Mouse (Mus musculus): ENCODE measurements around the gene Atp5g3.
"Not testable (repeated sequence)": the region's sequence is repeated elsewhere in the genome, so short reads cannot be mapped to it uniquely, and the experiment has no call there.

The Atp5g3 gene

DNA sequence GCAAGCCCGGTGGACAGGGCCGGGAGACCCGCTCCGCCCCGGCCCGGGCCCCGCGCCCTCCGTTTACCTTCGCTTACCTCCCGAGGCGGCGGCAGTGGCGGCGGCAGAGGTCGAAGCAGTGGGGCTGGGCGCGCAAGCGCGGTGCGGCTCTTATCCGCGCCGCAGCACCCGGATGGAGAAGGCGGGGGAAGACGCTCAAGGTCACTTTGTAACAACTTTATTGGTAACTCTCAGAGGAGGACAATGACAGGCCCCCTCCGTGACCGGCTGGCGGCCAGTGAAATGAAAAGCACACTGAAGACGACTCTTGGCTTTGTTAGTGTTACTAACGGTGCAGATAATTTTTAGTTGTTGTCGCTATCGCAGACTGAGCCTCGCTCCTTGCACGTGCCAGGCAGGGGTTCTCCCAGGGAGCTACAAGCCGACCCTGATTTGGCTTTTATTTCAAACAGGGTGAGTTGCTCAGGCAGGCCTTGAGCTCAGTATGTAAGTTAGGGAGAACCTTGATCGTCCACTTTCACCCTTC is at the start of gene Atp5g3:
Atp5g3 (minus strand) TSS at position 152 of the 526 bp plus-strand sequence.
- peak; percentile 94 for DNase-seq (ENCODE audit: low spot score)

DNA sequence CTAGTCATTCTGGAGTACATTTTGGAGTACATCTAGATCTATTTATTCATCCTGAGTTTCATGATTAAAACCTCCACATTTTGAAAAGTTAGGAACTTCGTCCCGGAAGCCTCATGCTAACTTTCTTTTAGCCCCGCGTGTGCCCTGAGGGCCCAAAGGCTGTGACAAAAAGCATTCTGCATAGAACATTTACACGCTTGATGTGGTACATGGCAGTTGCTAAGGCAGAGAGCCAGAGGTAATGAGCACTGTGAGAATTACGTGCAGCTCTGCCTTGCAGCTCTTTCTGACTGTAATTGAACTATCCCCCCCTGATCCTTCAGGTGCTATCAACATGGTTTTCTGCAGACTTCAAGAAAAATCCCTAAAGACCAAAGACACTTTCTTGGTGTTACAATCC is 47.2 kb upstream of the Atp5g3 start:
- no peak for DNase-seq (ENCODE audit: low spot score)

DNA sequence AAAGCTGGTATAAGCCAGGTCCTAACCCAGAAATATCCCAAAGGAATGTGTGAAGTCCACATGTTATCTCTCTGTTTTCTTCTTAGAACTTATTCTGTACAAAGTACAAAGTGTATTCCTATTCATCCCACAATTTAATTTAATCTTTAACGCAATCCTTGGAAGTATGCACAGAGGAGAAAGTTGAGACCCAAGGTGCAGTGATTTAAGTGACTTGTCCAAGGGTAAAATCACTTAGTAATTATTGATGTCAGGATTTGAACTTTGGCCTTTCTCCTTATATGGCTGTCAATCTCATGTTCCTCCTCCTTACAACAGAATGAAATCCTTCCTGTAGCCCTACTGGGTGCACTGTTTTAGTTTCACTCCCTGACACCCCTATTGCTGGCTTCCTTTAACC is 42.5 kb upstream of the Atp5g3 start:
- DNase-seq (ENCODE audit: low spot score): no peak

DNA sequence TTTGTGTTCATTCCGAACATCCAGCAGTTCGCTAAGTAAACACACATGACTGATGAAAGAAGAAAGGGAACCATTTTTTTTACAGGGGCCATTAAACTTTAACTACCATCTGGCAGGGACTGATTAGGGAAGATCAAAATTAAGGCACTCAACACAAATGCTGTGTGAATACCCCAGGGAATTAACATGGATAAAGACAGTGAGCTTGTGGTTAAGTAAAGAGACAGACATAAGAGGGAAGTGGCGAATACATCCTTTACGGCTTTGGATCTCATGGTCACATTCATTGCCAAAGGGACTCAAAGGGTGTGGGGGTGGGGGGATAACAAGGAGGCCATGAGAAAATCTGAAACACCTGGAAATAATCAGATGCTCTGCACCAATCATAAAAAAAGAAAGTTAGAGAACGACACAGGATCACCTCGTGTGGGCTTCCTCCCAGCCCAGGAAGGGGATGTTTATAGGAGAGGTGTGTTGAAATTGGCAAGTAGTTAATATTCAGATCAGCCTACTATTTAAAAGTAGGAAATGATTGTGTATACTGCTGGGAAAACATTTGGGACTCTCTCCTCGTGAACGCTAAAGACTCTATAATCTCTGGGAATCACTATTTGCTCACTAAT is 41.6 kb upstream of the Atp5g3 start:
- no peak for DNase-seq (ENCODE audit: low spot score)

DNA sequence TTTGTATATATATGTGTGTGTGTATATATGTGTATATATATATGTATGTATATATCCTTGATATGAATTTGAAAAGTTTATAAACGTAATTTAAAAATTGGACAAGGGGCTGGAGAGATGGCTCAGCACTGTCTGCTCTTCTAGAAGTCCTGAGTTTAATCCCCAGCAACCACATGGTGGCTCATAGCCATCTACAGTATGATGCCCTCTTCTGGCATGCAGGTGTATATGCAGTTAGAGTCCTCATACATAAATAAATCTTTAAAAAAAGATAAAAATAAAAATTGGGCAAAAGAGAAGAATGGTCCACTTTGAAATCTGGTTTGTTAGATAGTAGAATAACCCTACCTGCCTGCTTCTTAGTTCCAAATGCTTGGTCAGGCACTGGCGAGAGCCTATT is 36.2 kb upstream of the Atp5g3 start:
- DNase-seq (ENCODE audit: low spot score): no peak

DNA sequence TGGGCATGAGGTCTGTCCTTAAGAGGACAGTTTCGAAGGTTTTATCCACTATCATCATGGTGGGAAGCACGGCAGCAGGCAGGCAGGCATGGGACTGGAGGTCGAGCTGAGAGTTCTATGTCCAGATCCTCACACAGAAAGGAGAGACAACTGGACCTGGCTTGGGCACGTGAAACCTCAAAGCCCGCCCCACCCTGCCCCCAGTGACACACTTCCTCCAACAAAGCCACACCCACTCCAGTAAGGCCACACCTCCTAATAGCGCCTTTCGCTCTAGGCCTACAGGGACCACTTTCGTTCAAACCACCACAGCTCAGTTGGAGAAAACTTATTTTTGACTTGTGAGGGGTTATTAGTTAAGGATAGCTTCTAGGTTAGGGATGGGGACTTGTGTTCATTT is 32.6 kb upstream of the Atp5g3 start:
- no peak for DNase-seq (ENCODE audit: low spot score)

DNA sequence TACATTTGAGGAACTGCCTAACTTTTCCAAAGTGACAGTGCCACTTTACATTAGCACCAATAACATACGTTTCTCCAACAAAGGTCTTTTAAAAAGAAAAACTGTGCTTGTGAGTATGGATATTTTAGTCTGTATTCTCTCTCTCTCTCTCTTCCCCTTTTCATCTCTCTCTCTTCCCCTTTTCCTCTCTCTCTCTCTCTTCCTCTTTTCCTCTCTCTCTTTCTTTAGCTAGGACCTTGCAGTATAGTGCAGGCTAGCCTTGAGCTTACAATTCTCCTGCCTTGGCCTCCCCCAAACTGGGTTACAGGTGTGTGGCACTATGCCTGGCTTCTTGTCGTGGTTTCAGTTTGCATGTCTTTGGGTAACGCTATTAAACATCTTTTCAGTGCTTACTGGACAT is 31.7 kb upstream of the Atp5g3 start:
- DNase-seq (ENCODE audit: low spot score): no peak

DNA sequence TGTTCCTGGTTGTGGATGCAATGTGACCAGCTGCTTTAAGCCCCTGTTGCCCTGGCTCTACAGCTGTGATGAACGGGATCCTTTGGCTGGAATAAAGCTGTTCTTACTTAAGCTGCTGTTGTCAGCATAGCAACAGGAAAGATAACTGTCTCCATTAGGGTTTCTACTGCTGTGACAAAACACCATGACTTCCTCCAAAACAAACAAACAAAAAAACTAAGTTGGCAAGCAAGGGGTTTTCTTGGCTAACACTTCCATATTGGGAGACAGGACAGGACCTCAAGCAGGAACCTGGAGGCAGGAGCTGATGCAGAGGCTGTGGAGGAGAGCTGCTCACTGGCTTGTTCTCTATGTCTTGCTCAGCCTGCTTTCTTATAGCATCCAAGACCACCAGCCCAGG is 30.2 kb upstream of the Atp5g3 start:
- DNase-seq (ENCODE audit: low spot score): peak; percentile 70

DNA sequence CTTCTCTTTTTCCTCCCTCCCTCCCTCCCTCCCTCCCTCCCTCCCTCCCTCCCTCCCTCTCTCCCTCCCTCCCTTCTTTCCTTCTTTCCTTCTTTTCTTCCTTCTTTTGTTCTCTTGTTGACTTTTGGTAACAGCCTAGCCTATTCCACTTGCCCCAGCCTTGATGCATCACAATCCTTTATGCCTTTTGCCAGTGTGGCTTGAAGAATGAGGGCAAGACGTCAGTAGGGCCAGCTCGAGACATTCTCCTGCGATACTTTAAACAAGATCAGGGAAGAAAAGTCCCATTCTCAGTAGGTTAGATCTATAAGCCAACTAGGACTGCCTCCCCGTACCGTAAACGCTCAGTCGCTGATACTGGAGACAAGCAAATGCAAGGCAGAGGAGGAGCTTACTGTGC is 29.3 kb upstream of the Atp5g3 start:
- DNase-seq (ENCODE audit: low spot score): no peak

DNA sequence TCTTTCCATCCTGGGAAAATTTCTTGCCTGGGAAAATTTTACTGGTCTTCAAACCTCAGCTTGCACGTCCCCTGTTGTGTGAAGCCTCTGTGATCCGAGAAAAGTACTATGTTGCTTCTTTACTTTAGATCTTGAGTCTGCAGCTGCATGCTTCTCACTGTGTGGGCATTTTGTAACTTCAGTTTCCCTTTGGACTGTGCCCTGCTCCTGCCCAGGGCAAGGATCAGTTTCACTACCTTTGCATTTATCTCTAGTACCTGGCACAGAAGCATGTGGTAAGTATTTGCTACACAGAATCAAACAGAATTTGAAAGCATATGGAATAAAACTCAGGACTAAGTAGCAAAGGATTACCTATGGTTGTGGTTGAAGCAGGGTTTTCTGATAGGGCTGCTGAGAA is 27.8 kb upstream of the Atp5g3 start:
- DNase-seq (ENCODE audit: low spot score): no peak

DNA sequence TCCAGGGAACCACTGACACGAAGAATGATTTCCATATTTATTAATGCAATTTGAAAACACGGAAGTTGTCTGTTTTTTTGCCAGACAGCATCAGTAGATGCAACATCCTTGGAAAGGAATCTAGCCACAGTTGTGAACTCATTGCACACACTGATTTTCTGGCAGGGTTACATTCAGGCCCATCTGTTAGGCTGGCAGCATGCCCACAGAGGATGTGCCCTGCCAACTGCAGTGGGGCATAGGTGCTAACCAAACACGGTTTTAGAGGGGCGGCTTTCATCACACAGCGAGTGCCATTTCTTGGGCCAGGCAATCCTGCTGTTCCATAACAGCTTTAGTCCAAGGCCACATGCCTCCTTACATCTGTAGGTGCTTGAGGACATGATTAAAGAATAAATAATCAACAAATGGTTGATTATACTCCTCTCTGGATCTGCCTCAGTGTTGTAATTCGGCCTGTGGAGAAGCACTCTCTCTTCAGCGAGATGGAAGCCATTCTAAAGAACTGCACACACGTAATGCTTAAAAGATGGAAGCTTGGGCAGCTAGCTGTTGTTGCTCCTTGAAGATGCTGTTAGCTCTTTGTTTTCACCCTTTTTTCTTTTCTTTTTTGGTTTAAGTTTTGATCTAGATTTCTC is 21.7 kb upstream of the Atp5g3 start:
- peak; percentile 69 for DNase-seq (ENCODE audit: low spot score)

DNA sequence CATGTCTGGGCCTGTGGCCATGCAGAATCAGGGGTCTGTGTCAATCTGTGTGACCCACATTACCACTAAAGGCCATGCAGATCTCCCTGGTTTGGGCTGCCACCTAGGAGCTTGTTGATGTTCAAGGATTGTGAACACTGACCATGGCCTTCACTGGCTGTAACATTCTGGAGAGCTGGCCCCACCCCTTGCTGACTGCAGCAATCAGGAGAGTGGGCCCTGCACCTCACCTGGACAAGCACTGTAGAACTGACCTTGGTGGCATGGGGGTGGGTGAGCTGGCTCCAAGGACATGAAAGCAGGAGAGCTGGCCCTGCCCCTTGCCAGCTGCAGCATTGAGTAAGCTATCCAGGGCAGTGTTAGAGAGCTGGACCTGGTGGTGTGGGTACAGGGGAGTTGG is 16.6 kb upstream of the Atp5g3 start:
- DNase-seq (ENCODE audit: low spot score): no peak

DNA sequence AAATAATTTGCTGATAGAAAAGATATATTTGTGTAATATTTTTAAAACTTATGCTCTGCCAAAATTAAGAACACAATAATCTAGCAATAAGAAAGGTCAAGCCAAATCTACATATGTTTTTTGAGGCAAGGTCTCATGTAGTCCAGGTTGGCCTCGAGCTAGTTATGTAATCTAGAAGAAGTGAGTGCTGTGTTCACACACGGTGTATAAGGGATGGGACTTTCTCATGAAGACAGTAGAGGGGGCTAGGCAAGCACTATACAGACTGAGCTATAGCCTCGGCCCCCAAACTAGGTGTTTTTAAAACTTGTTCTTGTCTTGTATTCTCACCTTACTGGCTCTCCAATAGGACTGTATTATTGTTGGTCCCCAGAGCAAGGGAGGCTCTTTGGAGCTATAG is 14.4 kb upstream of the Atp5g3 start:
- no peak for DNase-seq (ENCODE audit: low spot score)

DNA sequence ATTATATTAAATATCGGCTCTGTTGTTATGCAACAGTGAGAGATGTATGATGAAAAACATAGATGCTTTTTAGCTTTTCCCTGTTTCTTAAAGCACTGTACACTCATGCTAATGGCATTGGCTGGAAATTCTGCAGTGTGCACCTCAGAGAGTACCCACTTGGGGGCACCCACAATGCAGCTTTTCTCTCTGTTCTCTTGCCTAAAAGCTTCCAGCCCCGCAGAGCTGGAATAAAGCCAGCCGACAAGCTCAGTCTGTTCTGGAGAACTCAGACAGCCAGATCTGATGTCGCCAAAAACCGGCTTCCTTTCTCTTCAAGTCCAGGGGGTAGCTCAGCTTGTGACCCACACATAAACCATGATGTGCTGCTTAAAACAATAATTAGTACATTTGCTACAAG is 14.0 kb upstream of the Atp5g3 start:
- DNase-seq (ENCODE audit: low spot score): peak; percentile 62

DNA sequence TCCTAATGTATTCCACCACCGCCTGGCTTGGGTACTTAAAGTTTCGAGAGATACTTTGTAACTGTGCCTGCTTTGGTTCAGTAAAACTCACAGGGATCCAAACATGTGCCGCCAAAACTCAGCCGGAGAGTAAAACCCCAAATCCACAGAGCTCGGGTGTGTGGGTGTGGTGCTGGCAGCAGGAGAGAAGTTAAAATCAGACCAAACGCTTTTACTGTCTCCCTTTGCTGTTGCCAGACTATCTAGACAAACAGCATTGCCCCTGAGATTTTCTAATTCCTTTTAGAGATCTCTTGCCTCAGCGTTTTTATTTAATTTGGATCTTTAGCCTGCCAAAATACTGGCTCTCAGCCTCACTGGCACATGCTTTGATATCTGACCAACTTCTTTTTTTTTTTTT is 8.5 kb upstream of the Atp5g3 start:
- DNase-seq (ENCODE audit: low spot score): peak; percentile 42

DNA sequence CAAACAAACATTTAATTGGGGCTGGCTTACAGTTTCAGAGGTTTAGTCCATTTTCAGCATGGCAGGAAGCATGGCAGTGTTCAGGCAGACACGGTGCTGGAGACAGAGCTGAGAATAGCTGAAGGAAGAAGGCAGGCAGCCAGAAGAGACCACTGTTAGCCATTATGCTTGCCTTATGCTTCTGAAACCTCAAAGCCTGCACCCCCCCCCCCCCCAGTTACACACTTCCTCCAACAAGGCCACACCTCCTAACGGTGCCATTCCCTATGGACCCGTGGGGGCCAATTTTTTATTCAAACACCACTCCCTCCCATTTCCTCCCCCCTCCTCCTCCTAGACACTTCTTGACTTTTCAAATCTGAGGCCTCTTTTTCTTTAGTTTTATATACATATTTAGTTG is 1.1 kb upstream of the Atp5g3 start:
- no peak for DNase-seq (ENCODE audit: low spot score)

DNA sequence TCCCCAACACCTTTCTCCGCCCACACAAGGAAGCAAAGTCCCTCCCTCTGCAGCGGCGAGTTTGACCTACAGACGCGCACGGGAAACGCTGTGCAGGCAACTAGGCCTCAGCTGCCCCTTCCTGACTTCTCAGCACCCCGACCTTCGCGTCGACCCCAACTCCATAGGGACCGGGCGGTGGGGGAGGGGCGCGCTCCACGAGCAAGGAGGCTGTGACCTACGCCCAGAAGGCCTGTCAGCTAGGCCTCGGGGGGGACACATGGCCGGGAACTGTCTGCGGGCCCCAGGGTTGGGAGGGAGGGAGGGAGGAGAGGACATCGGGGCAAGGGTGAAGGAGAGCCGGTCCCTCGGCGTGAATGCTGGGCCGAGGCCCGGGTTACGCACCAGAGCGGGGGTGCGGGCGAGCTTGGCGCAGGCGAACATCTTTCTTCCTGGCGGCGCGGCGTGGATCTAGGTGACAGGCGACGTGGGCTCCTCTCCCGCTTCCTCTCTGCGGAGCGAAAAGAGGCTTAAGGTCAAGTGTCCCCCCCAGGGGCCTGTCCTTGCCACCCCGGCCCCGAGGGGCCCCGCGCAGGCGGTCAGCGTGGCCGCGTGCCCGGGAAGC is 453 bp downstream of the Atp5g3 start:
- peak; percentile 69 for DNase-seq (ENCODE audit: low spot score)

DNA sequence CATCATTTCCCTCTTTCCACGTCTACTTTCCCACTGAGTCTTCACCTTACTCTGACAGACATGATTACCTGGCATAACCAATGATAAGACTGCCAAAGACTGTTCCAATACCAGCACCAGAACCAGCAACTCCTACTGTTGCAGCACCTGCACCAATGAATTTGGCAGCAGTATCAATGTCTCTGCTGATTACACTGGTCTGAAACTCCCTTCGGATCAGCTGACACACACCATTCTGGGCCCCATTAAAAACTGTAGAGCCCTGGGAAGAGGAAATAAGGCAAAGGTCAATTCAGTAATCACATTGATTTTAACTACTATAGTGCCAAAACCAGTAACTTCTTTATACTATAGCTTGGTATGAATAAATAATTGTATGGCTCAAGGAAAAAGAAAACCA is 2.0 kb downstream of the Atp5g3 start:
- no peak for DNase-seq (ENCODE audit: low spot score)

DNA sequence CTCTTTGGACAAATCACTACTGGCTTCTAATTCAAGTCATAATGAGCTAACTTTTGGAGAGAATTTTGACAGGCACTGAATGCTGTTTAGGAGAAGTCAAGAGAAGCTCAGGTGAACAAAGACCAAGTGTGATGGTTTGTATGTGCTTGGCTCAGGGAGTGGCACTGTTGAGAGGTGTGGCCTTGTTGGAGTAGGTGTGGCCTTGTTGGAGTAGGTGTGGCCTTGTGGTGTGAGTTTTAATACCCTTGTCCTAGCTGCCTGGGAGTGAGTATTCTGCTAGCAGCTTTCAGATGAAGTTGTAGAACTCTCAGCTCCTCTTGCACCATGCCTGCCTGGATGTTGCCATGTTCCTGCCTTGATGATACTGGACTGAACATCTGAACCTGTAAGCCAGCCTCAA is 6.4 kb downstream of the Atp5g3 start:
- not testable (repeated sequence) for DNase-seq (ENCODE audit: low spot score)

DNA sequence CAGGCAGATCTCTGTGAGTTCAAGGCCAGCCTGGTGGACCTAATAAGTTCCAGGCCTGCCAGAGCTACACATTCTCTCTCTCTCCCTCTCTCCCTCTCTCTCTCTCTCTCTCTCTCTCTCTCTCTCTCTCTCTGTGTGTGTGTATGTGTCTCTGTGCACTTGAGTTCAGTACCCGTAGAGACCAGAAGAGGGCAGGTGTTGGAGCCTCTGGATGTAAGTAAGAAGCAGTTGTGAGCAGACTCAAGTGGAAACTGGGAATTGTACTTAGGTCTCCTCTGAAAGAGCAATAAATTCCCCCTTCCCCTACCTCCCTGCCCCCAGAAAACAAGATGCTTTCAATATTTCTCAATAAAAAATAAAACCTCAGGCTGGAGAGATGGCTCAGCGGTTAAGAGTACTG is 7.6 kb downstream of the Atp5g3 start:
- DNase-seq (ENCODE audit: low spot score): no peak

DNA sequence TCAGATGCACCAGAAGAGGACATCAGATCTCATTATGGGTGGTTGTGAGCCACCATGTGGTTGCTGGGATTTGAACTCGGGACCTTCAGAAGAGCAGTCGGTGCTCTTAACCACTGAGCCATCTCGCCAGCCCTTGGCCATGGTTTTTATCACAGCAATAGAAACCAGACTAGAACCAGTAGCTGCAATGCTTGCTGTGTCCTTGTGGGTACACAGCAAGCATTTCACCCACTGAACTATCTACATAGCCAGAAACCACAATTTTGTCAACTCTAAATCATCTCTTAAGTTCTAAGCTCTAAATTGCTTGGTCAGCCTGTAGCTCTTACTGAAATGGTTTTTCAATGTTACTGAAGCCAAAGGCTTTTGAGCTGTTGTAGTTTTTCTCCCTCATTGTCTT is 8.8 kb downstream of the Atp5g3 start:
- DNase-seq (ENCODE audit: low spot score): not testable (repeated sequence)

DNA sequence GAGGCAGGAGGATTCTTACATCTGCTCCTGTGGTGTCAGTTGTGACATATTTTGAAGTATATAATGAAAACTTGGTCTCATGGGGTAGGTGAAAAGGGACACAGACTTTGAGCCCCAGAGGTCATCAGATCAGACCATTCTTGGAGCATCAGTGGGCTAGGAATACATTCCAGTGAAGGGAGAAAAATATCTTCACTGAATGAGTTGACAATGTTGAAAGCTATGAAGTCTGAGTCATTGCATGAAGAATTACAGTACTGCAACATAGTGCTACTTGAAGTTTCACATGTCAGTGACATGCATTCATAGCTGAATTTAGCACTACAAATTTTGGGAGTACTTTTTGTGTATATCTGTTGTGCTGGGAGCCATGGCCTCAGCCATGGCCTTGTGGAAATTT is 10.0 kb downstream of the Atp5g3 start:
- no peak for DNase-seq (ENCODE audit: low spot score)

DNA sequence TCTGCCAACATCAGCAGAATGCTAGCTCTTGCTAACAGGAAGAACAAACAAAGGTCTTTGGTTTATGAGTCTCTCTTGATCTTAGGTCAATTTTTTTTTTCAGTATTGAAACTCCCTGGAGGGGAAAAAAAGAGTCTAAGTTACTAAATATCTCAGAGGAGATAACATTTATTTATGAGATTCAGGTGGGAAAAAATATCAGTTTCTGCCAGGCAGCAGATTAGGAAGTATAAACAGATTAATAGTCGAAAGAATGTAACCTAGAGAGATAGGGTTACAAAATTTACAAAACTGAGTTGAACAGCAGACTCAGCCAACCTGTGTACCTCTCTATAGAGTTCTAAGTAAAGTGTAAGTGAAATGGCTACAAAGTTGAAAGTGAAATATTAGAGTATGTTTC is 10.8 kb downstream of the Atp5g3 start:
- DNase-seq (ENCODE audit: low spot score): no peak

DNA sequence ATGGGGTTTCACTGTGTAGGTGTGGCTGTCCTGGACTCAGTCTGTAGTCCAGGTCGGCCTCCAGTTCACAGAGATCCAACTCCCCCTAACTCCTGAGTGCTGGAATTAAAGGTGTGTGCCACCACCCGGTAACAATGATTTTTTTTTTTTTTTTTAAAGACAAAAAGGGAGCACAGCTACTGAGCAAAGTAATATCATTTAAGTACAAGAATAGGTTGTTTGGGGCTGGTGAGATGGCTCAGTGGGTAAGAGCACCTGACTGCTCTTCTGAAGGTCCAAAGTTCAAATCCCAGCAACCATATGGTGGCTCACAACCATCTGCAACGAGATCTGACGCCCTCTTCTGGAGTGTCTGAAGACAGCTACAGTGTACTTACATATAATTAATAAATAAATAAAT is 14.2 kb downstream of the Atp5g3 start:
- DNase-seq (ENCODE audit: low spot score): not testable (repeated sequence)

Measured in adipocyte (in vitro differentiated cells).